Mouse (Mus musculus) thymus, postnatal 4 days (tissue): Measurements from ENCODE around the gene Sephs2.

Source experiments
- DNase-seq: peaks from one replicate; pipeline ENCODE4 v3.0.0; 2021

Sephs2 gene

DNA sequence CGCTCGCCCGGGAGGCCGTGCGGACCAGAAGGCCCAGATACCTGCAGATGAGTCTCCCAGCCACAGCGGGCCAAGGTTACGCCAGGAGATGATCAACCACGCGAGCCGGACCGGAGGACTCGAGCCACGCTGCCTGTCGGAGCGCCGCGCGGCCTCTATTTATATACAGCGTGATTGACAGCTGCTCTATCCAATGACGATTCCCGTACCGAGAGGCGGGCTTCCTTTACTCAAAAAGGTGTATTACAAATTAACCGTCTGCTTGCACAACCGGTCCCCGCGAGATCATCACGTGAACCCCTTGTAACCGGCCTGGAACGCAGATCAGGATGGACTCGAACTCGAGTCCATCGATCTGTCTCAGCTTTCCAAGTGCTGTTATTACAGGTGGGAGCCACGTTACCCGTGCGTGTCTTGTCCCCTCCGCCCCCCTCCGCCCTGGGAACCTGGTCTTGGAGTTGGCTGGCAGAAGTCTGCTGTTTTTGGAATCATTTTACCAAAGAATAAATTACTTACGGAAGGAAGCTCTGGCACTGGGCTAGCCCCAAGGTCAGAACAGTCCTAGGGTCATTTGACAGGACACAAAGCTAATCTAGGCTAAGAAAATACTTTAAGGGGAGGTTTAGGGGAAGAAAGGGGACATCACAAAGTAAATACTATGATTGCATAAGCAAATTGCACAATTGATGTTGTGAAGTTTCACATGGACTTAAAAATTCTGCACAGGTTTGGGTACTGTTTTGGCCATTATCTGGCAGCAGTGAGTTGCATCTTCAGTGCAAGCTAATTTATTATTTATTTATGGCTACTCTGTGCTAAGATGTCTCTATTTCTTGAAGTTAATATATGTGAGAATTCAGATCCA lies at the start of gene Sephs2:
Gene Sephs2 (minus strand): TSS at position 131 of the 865 bp plus-strand sequence.
- peak; percentile 93 for DNase-seq

GRCm38 (mm10) chr7:127322085-127322484 lies 48.2 kb upstream of the Sephs2 start:
- DNase-seq: peak; percentile 48

DNA sequence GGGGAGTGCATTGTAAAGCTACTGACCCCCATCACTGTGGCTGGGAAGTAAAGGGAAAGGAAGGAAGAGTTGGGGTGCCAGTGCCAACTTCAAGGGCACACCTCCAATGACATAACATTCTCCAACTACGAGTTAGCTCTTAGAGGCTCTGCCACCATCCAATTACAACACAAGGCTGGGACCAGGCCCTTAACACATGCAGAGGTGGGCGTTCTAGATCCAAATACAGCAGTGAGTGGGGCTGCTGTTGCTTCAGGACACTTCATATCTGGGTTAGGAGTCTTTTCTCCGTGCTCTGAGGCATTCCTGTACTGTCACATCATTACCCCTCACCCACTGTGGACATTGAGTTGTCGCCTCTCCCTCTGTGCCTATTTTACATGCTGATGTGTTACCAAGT lies 47.3 kb upstream of the Sephs2 start:
- DNase-seq: no peak

DNA sequence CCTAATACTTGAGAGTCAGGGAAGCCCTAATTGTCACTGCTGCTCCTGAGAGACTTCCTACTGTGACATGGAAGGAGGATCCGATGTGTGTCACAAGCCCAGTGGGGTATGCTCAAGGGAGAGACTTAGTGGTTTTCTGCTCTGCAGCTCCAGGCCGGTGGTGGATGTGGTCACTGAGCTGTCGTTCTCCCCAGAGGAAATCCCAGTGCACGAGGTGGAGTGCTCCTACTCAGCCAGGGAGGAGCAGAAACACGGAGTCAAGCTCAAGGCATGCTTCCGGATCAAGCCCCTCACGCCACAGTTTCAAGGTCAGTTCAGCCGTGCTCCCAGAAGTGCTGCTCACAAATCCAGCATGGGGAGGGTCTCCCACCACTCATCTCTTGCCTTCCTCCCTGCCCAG lies 40.1 kb upstream of the Sephs2 start:
- no peak for DNase-seq

- DNase-seq: no peak
Observed at GRCm38 (mm10) chr7:127309951-127310350, 36.1 kb upstream of the Sephs2 start.

GRCm38 (mm10) chr7:127308887-127309286 lies 35.0 kb upstream of the Sephs2 start:
- peak; percentile 49 for DNase-seq

GRCm38 (mm10) chr7:127308431-127308830 lies 34.6 kb upstream of the Sephs2 start:
- DNase-seq: peak; percentile 47

- no peak for DNase-seq
Observed at GRCm38 (mm10) chr7:127297586-127298193, 23.8 kb upstream of the Sephs2 start.

- DNase-seq: peak; percentile 64
Observed at GRCm38 (mm10) chr7:127296786-127297555, 23.1 kb upstream of the Sephs2 start.

GRCm38 (mm10) chr7:127296098-127296497 lies 22.2 kb upstream of the Sephs2 start, which contains the start of gene Itgal:
TSS of gene Itgal (plus strand) at chr7:127296260.
- peak; percentile 77 for DNase-seq

DNA sequence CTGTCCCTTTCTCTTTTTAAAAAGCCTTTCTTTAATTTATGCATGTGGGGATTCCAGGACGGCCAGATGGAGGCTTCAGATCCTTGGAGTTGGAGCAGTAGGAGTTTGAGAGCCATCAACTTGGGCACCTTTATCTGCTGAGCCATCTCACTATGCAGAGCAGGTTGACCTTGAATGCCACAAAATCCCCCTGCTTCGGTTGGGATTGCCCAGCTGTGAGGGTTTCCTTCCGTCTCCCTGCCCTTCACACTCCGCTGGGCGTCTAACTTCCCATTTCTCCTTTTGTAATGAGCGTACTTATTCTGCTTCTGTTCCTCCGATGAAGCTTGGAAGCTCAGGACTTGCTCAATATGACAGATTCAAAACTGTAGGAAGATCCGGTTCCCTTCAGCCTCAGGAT lies 16.3 kb upstream of the Sephs2 start:
- no peak for DNase-seq

- no peak for DNase-seq
Observed at GRCm38 (mm10) chr7:127289306-127289705, 15.5 kb upstream of the Sephs2 start.

DNA sequence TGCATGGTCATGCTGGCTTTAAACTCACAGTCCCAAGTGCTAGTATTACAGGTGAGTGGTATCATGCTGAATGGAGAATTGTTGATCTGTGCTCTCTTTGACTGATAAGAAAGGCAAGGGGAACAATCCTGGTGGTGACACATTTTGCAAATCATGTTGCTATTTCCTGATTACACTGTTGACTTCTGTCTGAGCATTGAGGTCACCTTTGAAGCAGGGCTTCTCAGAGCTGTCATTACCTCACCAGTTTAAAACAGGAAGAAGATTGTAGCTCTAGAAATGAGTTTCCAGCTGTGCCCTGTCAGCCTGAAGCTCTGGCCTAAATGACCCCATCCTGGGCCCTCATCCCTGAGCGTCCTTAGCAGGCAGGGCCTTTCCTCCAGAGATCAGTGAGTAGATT lies 14.1 kb upstream of the Sephs2 start:
- DNase-seq: no peak

DNA sequence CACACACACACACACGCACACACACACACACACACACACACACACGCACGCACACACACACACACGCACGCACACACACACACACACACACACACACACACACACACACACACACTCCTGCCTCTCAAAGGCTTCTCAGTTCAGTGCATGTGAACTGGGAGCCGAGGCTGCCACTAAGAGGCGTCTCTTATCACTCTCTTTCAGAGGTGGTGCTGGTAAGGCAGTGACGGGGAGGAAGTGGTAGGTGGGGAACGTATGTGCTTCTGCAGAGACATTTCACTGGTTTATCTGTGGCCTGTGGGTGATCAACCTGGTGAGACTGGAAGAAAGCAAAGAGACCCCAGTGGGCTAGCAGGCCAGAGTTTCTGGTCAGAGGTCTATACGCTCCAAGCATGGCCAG lies 11.3 kb upstream of the Sephs2 start:
- DNase-seq: peak; percentile 64

GRCm38 (mm10) chr7:127282190-127282589 lies 8.3 kb upstream of the Sephs2 start:
- peak; percentile 53 for DNase-seq

GRCm38 (mm10) chr7:127281114-127281513 lies 7.3 kb upstream of the Sephs2 start:
- no peak for DNase-seq

GRCm38 (mm10) chr7:127280092-127280491 lies 6.2 kb upstream of the Sephs2 start:
- peak; percentile 57 for DNase-seq

GRCm38 (mm10) chr7:127278311-127278710 lies 4.5 kb upstream of the Sephs2 start:
- peak; percentile 85 for DNase-seq

- DNase-seq: no peak
Observed at GRCm38 (mm10) chr7:127276519-127276961, 2.7 kb upstream of the Sephs2 start.

DNA sequence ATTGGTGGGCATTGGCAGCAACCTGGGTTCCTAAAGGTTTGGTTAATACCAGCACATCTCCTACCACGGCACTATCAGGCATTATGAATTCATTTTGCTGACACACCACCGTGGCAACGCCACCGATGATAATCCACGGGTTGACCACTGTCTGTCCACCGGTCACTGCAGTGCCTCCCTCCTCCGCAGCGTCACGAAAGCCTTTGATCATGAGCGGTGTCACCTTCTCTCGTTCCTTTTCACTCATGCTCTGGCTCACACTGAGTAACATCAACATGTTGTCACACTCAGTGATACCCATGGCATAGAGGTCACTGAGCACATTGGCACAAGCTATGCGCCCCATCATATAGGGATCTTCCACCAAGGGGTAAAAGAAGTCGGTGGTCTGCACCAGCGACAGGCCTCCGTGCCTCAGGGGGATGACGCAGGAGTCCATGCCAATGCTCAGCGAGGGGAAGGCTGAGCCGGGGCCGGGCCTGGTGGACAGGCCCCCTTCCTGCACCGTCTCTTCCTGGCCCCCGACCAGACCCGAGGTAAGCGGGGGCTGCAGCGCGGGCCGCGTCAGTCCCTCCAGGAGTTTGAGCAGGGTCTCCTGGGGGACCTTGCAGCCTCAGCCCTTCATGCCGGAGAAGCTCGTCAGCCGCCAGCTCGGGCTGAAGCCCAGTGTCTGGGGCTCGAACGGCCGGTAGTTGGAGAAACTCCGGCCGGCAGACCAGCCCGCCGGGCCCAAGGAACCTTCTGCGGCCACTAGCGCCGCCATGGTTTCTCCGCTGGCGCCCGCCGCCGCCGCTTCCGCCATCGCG lies 534 bp downstream of the Sephs2 start:
- no peak for DNase-seq

DNA sequence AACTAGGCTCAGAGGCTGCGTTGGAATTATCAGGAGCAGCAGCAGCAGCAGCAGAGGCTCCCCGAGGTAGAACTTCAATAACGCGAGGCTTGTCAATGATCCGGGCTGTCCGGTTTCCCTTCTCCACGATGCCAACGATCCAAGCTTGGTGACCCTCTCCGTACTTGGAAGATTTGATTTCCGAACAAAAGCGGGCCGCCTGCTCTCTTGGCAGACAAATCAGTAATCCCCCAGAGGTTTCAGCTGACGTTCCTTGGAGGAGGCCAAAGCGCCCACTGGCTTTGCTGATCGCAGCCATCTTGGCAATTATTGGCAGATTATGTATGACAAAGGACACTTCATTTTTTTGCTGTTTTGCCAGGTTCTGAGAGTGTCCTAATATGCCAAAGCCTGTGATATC lies 1.3 kb downstream of the Sephs2 start:
- DNase-seq: no peak

- DNase-seq: no peak
Observed at GRCm38 (mm10) chr7:127271093-127271492, 2.8 kb downstream of the Sephs2 start.

DNA sequence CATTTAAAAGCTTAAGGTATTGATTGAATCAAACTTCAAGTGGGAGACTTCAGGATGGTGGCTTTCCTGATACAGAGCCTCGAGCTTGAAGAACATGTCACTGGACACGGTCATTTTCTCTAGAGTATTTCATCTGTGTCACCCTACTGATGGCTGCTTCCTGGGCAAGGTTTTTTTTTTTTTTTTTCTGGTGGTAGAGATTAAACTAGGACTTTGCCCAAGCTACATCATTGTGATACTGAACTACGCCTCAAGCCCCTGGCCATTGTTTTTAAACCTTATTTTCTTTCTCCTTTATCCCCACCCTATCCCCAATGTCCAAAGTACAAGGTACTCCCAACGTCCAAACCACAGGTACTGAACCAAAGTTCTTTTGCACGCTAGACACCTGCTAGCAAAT lies 3.2 kb downstream of the Sephs2 start:
- DNase-seq: no peak
